In genomic region chr6:22205751-22206121, GRCm38 (mm10) we compare ENCODE assay signal across 11 mouse cellular contexts.
DNase-seq lines count a peak whose midpoint lies in the region; ATAC-seq and TF ChIP-seq lines count a peak whose summit lies in the region.
"Had no signal": no experiment of that assay in that cellular context is flagged by ENCODE, and none has a peak within 500 bp of the region (broad histone marks: within the 10 kb centered on the region; RNA-seq: fewer than 3 reads in every experiment).

No protein-coding gene starts in this region.

- peak overlapping the region; percentile 12; the same call in 1 of the 2 replicates for H3K4me2 ChIP-seq in heart, postnatal 0 days (ENCODE audit: low read depth, low read length)
- peak overlapping the region; percentile 39; the same call in 1 of the 2 replicates for H3K4me2 ChIP-seq in CH12.LX (ENCODE audit: insufficient read depth, low read depth, poor library complexity, severe bottlenecking)
- peak overlapping the region; percentile 19; the same call in 1 of the 2 replicates for H3K4me2 ChIP-seq in limb, embryonic 14.5 days (replicated peaks; ENCODE audit: low read depth, low read length, severe bottlenecking)

- in situ Hi-C loops in CH12.LX (cut with MboI; ENCODE audit: low pct_ligation_motif_present, low pct_unique_long_range_greater_than_20kb, low sequenced_read_pairs): no loop called here

- TF ChIP-seq CTCF in heart, postnatal 0 days (IDR thresholded peaks at IDR 0.05; ENCODE audit: low read depth): no peak
- no peak for TF ChIP-seq CTCF in CH12.LX (conservative IDR thresholded peaks at IDR 0.05 in 1 of 2, IDR thresholded peaks at IDR 0.05 in 1 of 2; ENCODE audit: low read depth in 2 of 2, low read length in 2 of 2)
- no peak for TF ChIP-seq CTCF in cortical plate, adult 2 months (IDR thresholded peaks at IDR 0.05; ENCODE audit: extremely low read depth, insufficient read depth, low read length)

- ATAC-seq in heart, postnatal 0 days (ENCODE audit: insufficient read depth, low read depth): no peak
- no peak for ATAC-seq in limb, embryonic 14.5 days (ENCODE audit: low FRiP score, low read depth)
- ATAC-seq: activated CD4-positive, CD25-positive, alpha-beta regulatory T cell, adult 4 months had no signal

- H3K27me3 ChIP-seq in heart, postnatal 0 days (ENCODE audit: control insufficient read depth, insufficient read depth, low read length): no peaks in the 10 kb centered on the region
- H3K27me3 ChIP-seq in CH12.LX (replicated peaks): no peaks in the 10 kb centered on the region
- no peaks in the 10 kb centered on the region for H3K27me3 ChIP-seq in limb, embryonic 14.5 days (ENCODE audit: control insufficient read depth, insufficient read depth, low read length)

- dilution Hi-C loops in CH12.LX (cut with MboI; ENCODE audit: extremely low pct_ligation_motif_present, extremely low pct_unique_long_range_greater_than_20kb, low sequenced_read_pairs): no loop called here

- H3K4me1 ChIP-seq in heart, postnatal 0 days (ENCODE audit: control insufficient read depth, insufficient read depth): no peaks in the 10 kb centered on the region
- peaks cover 7 to 10% of the 10 kb centered on the region in 2 experiments; a peak in 2 of 4 replicates for H3K4me1 ChIP-seq in CH12.LX (ENCODE audit: control insufficient read depth in 1 of 2, insufficient read depth in 2 of 2)
- H3K4me1 ChIP-seq in cortical plate, adult 2 months (ENCODE audit: control insufficient read depth, insufficient read depth, low read length): no peaks in the 10 kb centered on the region
- H3K4me1 ChIP-seq in limb, embryonic 14.5 days (ENCODE audit: control insufficient read depth, insufficient read depth, low read length): peaks cover 30% of the 10 kb centered on the region

- no peak for DNase-seq in heart, postnatal 0 days (ENCODE audit: low spot score)
- no peak for DNase-seq in heart, postnatal 14 days
- DNase-seq in CH12.LX (ENCODE audit: extremely low read depth): no peak
- DNase-seq in limb, embryonic 14.5 days (ENCODE audit: low spot score): no peak
- DNase-seq in thymus, postnatal 14 days: no peak
- no peak for DNase-seq in thymus, adult 18-20 months
- DNase-seq: heart, adult 2 months; lung, postnatal 14 days; thymus, postnatal 4 days had no signal

- H3K27ac ChIP-seq in heart, postnatal 0 days (ENCODE audit: low read depth): no peak overlapping the region
- H3K27ac ChIP-seq in CH12.LX (ENCODE audit: insufficient read depth, low read depth): no peak overlapping the region
- H3K27ac ChIP-seq in cortical plate, adult 2 months (ENCODE audit: insufficient read depth, low read length): no peak overlapping the region
- H3K27ac ChIP-seq in limb, embryonic 14.5 days (replicated peaks; ENCODE audit: low read depth, low read length): no peak overlapping the region
- H3K27ac ChIP-seq: heart, adult 2 months had no signal

- no peak for TF ChIP-seq POLR2A in CH12.LX (IDR thresholded peaks at IDR 0.05; ENCODE audit: low read depth, low read length)
- TF ChIP-seq POLR2A in cortical plate, adult 2 months (IDR thresholded peaks at IDR 0.05; ENCODE audit: extremely low read depth, insufficient read depth, low read length): no peak
- no peak for TF ChIP-seq POLR2A in limb, embryonic 14.5 days (IDR thresholded peaks at IDR 0.05; ENCODE audit: borderline replicate concordance, extremely low read depth, insufficient read depth, insufficient read length)

- H3K36me3 ChIP-seq in heart, postnatal 0 days (replicated peaks; ENCODE audit: control insufficient read depth, insufficient read depth, low read length): no peaks in the 10 kb centered on the region
- H3K36me3 ChIP-seq in CH12.LX (replicated peaks in 1 of 2; ENCODE audit: control insufficient read depth in 1 of 2, insufficient read depth in 1 of 2, low read length in 1 of 2): no peaks in the 10 kb centered on the region
- no peaks in the 10 kb centered on the region for H3K36me3 ChIP-seq in limb, embryonic 14.5 days (ENCODE audit: control insufficient read depth, insufficient read depth, low read length)

- H3K79me2 ChIP-seq in CH12.LX (replicated peaks; ENCODE audit: control insufficient read depth, extremely low read depth, insufficient read depth, poor library complexity, severe bottlenecking): no peaks in the 10 kb centered on the region

- TF ChIP-seq EP300 in heart, postnatal 0 days (IDR thresholded peaks at IDR 0.05; ENCODE audit: low read depth): no peak
- TF ChIP-seq EP300 in CH12.LX (IDR thresholded peaks at IDR 0.05; ENCODE audit: low read length): no peak

- intact Hi-C loops in heart, postnatal 14 days (cut with DNase I): no loop called here

- H3K4me3 ChIP-seq in heart, postnatal 0 days (ENCODE audit: low read depth, low read length): no peak overlapping the region
- H3K4me3 ChIP-seq in CH12.LX (replicated peaks in 1 of 3; ENCODE audit: low read depth in 2 of 3, low read length in 2 of 3, poor library complexity in 1 of 3): no peak overlapping the region
- 0 out of 2 replicates have a peak overlapping the region, but pooled peaks have one; percentile 1 for H3K4me3 ChIP-seq in cortical plate, adult 2 months (ENCODE audit: insufficient read depth, low read length)
- H3K4me3 ChIP-seq in limb, embryonic 14.5 days (replicated peaks; ENCODE audit: low read length): no peak overlapping the region
- H3K4me3 ChIP-seq: heart, adult 2 months had no signal

- 53% methylated on average over 7 of the region's 7 CpGs for WGBS in heart, postnatal 0 days
- WGBS in limb, embryonic 14.5 days: 13% methylated on average over 7 of the region's 7 CpGs

- no peak for TF ChIP-seq RAD21 in CH12.LX (IDR thresholded peaks at IDR 0.05; ENCODE audit: low read depth, low read length)

- no peaks in the 10 kb centered on the region for H3K9me3 ChIP-seq in heart, postnatal 0 days (replicated peaks; ENCODE audit: control insufficient read depth, low read length)
- H3K9me3 ChIP-seq in CH12.LX (replicated peaks; ENCODE audit: low read length): no peaks in the 10 kb centered on the region
- no peaks in the 10 kb centered on the region for H3K9me3 ChIP-seq in limb, embryonic 14.5 days (ENCODE audit: control insufficient read depth, low read length)

- no peak overlapping the region for H3K9ac ChIP-seq in heart, postnatal 0 days (replicated peaks; ENCODE audit: low read depth, low read length)
- H3K9ac ChIP-seq in CH12.LX (ENCODE audit: insufficient read depth, low read depth): peak overlapping the region; percentile 49; the same call in 1 of the 2 replicates
- H3K9ac ChIP-seq in limb, embryonic 14.5 days (ENCODE audit: low read depth, low read length, severe bottlenecking): no peak overlapping the region

TF ChIP-seq in CH12.LX, 34 proteins besides CTCF, POLR2A, EP300 and RAD21:
- TF ChIP-seq MEF2A (IDR thresholded peaks at IDR 0.05; ENCODE audit: borderline replicate concordance, low read depth, low read length) (no peak), MYC (IDR thresholded peaks at IDR 0.05; ENCODE audit: low read depth, low read length) (no peak), RCOR1 (conservative IDR thresholded peaks at IDR 0.05; ENCODE audit: low read depth, low read length) (no peak)
